21 mouse cellular contexts compared by ENCODE assay signal in genomic region chr1:150145049-150145448, GRCm38 (mm10). TPM values are rescaled to one million over a fixed set of nuclear protein-coding genes. Genes with fewer than 3 reads are reported as not detected.
DNase-seq lines count a peak whose midpoint lies in the region; TF ChIP-seq lines count a peak whose summit lies in the region.
"Had no signal": no experiment of that assay in that cellular context is flagged by ENCODE, and none has a peak within 500 bp of the region (broad histone marks: within the 10 kb centered on the region; RNA-seq: fewer than 3 reads in every experiment).

No protein-coding gene starts in this region.

- H3K36me3 ChIP-seq in C2C12 (ENCODE audit: control insufficient read depth, insufficient read depth) (no peaks in the 10 kb centered on the region), myocyte (ENCODE audit: control insufficient read depth, insufficient read depth) (no peaks in the 10 kb centered on the region)
- H3K36me3 ChIP-seq: heart, embryonic 12.5 days; liver, embryonic 12.5 days had no signal

- no peak for TF ChIP-seq CTCF in C2C12 (IDR thresholded peaks at IDR 0.05; ENCODE audit: control insufficient read depth, insufficient read depth, insufficient read length)

- TF ChIP-seq POLR2A in myocyte (IDR thresholded peaks at IDR 0.05; ENCODE audit: insufficient read length, low read depth), result no peak

- peak; percentile 17 to 25 for DNase-seq in lung, adult 18-20 months
- no peak for DNase-seq in lung, postnatal 10 days
- peak; percentile 43 for DNase-seq in adrenal gland, postnatal 10 days
- no peak for DNase-seq in left cerebral cortex, postnatal 36 days (ENCODE audit: low spot score in 2 of 2)
- no peak for DNase-seq in right cerebral cortex, postnatal 4 days
- DNase-seq: cerebellum, postnatal 14 days; gastrocnemius, postnatal 14 days; heart, postnatal 4 days; kidney, adult 2 months; kidney, postnatal 36 days; layer of hippocampus, postnatal 36 days; left cerebral cortex, postnatal 4 days; midbrain, embryonic 14.5 days; thymus, postnatal 14 days had no signal

- no peak overlapping the region for H3ac ChIP-seq in C2C12 (ENCODE audit: control insufficient read depth, insufficient read length, low read depth)
- H3ac ChIP-seq in myocyte (ENCODE audit: control insufficient read depth, insufficient read length), result no peak overlapping the region

- intact Hi-C loops in left cerebral cortex, postnatal 36 days (cut with DNase I), result no loop called here

- peak overlapping the region; percentile 15 for H3K4me2 ChIP-seq in myocyte (ENCODE audit: low read depth)
- H3K4me2 ChIP-seq: heart, embryonic 12.5 days; liver, embryonic 12.5 days had no signal

- no peaks in the 10 kb centered on the region for H3K79me3 ChIP-seq in C2C12 (ENCODE audit: low read depth)

- H3K4me3 ChIP-seq in C2C12 (ENCODE audit: insufficient read depth, poor library complexity, severe bottlenecking) (no peak overlapping the region), myocyte (no peak overlapping the region)
- H3K4me3 ChIP-seq: erythroblast, embryonic 14.5 days; heart, embryonic 12.5 days; liver, embryonic 12.5 days had no signal

- H3K79me2 ChIP-seq in C2C12 (ENCODE audit: control insufficient read depth, insufficient read depth) (no peaks in the 10 kb centered on the region), myocyte (ENCODE audit: control insufficient read depth, insufficient read depth) (no peaks in the 10 kb centered on the region)

- H3K27me3 ChIP-seq in C2C12 (ENCODE audit: control insufficient read depth, insufficient read depth, insufficient read length) (no peaks in the 10 kb centered on the region), myocyte (ENCODE audit: control insufficient read depth, insufficient read depth, insufficient read length) (no peaks in the 10 kb centered on the region)
- H3K27me3 ChIP-seq: heart, embryonic 12.5 days; liver, embryonic 12.5 days had no signal

TF ChIP-seq in C2C12, 6 proteins besides CTCF, POLR2A, EP300 and RAD21:
- TF ChIP-seq CEBPB (IDR thresholded peaks at IDR 0.05; ENCODE audit: low read depth) (peak; percentile 100), MYOD1 (IDR thresholded peaks at IDR 0.05; ENCODE audit: control insufficient read depth, insufficient read length, low read depth) (peak; percentile 34), USF1 (IDR thresholded peaks at IDR 0.05; ENCODE audit: low read depth) (peak; percentile 11), FOSL1 (IDR thresholded peaks at IDR 0.05; ENCODE audit: insufficient read depth, low read length, poor library complexity, severe bottlenecking) (peak; percentile 98), MYOG (IDR thresholded peaks at IDR 0.05; ENCODE audit: control insufficient read depth, extremely low read depth, insufficient read length) (no peak), MAX (IDR thresholded peaks at IDR 0.05) (peak; percentile 89)

TF ChIP-seq in myocyte, 11 proteins besides CTCF, POLR2A, EP300 and RAD21:
- no peak for TF ChIP-seq REST (IDR thresholded peaks at IDR 0.05; ENCODE audit: insufficient read depth, insufficient read length)
- TF ChIP-seq TCF12 (IDR thresholded peaks at IDR 0.05; ENCODE audit: insufficient read depth, poor library complexity, severe bottlenecking), result no peak
- peak; percentile 100 for TF ChIP-seq CEBPB (IDR thresholded peaks at IDR 0.05; ENCODE audit: insufficient read depth, poor library complexity, severe bottlenecking)
TF ChIP-seq in myocyte: peak in this region for 1.

RNA-seq across cellular contexts. Expression of gene Ptgs2, which starts 45.2 kb away (rescaled TPM):
- polyA plus RNA-seq in C2C12 (2012; fragmentation: generic; extraction: Trizol) (17.9 TPM), myocyte (2012; fragmentation: generic; extraction: Trizol) (10.5 TPM)
- total RNA-seq in adrenal gland, postnatal 10 days (2021), result under 1 TPM; 0.36 to 0.87 TPM
- total RNA-seq in left cerebral cortex, postnatal 36 days (2021), result 10 to 100 TPM; 12.7 to 17.0 TPM
- polyA plus RNA-seq: activated CD4-positive, CD25-positive, alpha-beta regulatory T cell, adult 4 months; erythroblast, embryonic 14.5 days; forebrain, embryonic 16.5 days; midbrain, embryonic 14.5 days had no signal

Comparison
In these comparisons a context has a peak if more than half of its experiments do, and no peak if none do; other contexts are left out.
1. DNase-seq: peak in lung, adult 18-20 months (2 of 2) and adrenal gland, postnatal 10 days (single experiment); none in lung, postnatal 10 days (single experiment), left cerebral cortex, postnatal 36 days (0 of 2) and right cerebral cortex, postnatal 4 days (single experiment).
2. RNA of gene Ptgs2, which starts 45.2 kb away (total RNA-seq): 12.7 to 17.0 TPM in left cerebral cortex, postnatal 36 days; 0.36 to 0.87 TPM in adrenal gland, postnatal 10 days; every median in the first group is over 4 times any median in the second.